Mouse (Mus musculus): ENCODE data around the gene Mmadhc.

DNA sequence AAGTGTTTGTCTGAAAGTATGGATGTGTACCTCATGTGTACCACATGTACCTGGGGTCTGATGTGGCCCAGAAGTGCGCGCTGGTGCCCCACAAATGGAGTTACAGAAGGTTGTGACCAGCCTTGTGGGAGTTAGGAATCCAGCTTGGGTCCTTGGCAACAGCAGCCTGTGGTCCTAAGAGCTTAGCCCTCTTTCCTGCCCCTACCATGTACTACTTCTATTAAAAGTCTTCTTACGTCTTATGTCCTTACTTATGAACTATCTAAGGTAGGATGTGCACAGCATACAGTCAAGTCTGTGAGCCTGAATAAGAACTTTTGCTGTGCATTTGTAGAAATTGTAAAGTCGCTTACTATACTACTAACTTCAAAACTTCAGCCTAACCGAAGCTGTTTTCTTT is 1.0 kb downstream of the Mmadhc start:
- no peak for TF ChIP-seq POLR2A (IDR thresholded peaks at IDR 0.05; ENCODE audit: extremely low read depth, insufficient read depth, low read length)
- TF ChIP-seq CTCF (IDR thresholded peaks at IDR 0.05; ENCODE audit: low read depth, low read length) = no peak

Data from liver, adult 2 months (tissue).